Mouse (Mus musculus): Measurements from ENCODE around the gene Enox1. TPM values are rescaled to one million over a fixed set of nuclear protein-coding genes. Genes with fewer than 3 reads are reported as not detected.
A peak's percentile ranks its signal among the peaks of the same experiment; 100 is the strongest.

Gene Enox1
- total RNA-seq, 2 experiments from 2014 or later = 3.8 to 4.2 TPM

GRCm38 (mm10) chr14:77679877-77680276 lies 523.3 kb downstream of the Enox1 start:
- DNase-seq = no peak

- no peak for DNase-seq
Measured at GRCm38 (mm10) chr14:77682888-77683555, 526.5 kb downstream of the Enox1 start.

GRCm38 (mm10) chr14:77689816-77690215 lies 533.3 kb downstream of the Enox1 start:
- DNase-seq = no peak

- DNase-seq = no peak
Measured at GRCm38 (mm10) chr14:77705006-77705405, 548.4 kb downstream of the Enox1 start.

GRCm38 (mm10) chr14:77706511-77707246 lies 550.1 kb downstream of the Enox1 start:
- DNase-seq = peak; percentile 27 to 40

GRCm38 (mm10) chr14:77707279-77707678 lies 550.7 kb downstream of the Enox1 start:
- peak in 1 of 2 experiments; percentile 5 for DNase-seq

GRCm38 (mm10) chr14:77708354-77709150 lies 552.0 kb downstream of the Enox1 start:
- DNase-seq = no peak

GRCm38 (mm10) chr14:77714931-77715535 lies 558.5 kb downstream of the Enox1 start:
- no peak for DNase-seq

GRCm38 (mm10) chr14:77716981-77717380 lies 560.4 kb downstream of the Enox1 start:
- no peak for DNase-seq

GRCm38 (mm10) chr14:77718814-77719213 lies 562.3 kb downstream of the Enox1 start:
- peak in 1 of 2 experiments; percentile 18 for DNase-seq

- DNase-seq = peak; percentile 16 to 28
Measured at GRCm38 (mm10) chr14:77738056-77738455, 581.5 kb downstream of the Enox1 start.

GRCm38 (mm10) chr14:77738751-77739365 lies 582.3 kb downstream of the Enox1 start:
- peak; percentile 25 to 27 for DNase-seq

GRCm38 (mm10) chr14:77739376-77739775 lies 582.8 kb downstream of the Enox1 start:
- peak in 1 of 2 experiments; percentile 5 for DNase-seq

GRCm38 (mm10) chr14:77744638-77745240 lies 588.2 kb downstream of the Enox1 start:
- no peak for DNase-seq

GRCm38 (mm10) chr14:77748920-77749319 lies 592.4 kb downstream of the Enox1 start:
- DNase-seq = no peak

Other genes starting within 250 kb of the Enox1 start
- 1 to 10 TPM; 4.7 to 8.5 TPM for gene Ccdc122, start 120.0 kb upstream of the Enox1 start, total RNA-seq (2021)
- 1 to 10 TPM; 7.8 to 9.6 TPM for gene Lacc1, start 119.9 kb upstream of the Enox1 start, total RNA-seq (2021)